Mouse (Mus musculus): ENCODE results near the gene Atp13a3. TPM values are rescaled to one million over a fixed set of nuclear protein-coding genes. Genes with fewer than 3 reads are reported as not detected.

Atp13a3 gene
- total RNA-seq, 2 experiments from 2014 or later, result 71.3 to 73.7 TPM

DNA sequence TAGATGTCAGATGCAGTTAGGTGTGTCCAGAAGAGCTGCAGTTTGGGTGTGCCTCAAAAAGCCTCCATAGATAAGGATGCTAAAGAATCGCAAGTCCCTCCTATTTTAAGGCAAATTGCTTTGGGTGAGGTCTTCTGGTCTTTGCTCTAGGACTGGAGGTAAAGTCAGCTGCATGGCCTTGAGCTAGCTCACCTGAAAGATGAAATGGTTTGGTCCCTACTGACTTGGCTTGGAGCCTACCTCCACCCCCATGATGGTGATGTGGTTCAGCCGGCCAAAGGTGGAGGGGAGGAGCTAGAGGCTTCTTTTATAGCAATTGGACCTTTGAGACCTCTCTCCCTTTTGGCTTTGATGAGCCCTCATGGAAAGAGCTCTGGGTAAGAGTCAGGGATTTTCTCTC lies 1.7 kb upstream of the Atp13a3 start:
- Histone ChIP-seq H3K4me3 (no peak overlapping the region), H3K27ac (no peak overlapping the region)
- DNase-seq (ENCODE audit: extremely low spot score in 1 of 2, low spot score in 2 of 2), result no peak
- no peak for TF ChIP-seq CTCF (IDR thresholded peaks at IDR 0.05)
- intact Hi-C loops (cut with DNase I), result no loop called here

DNA sequence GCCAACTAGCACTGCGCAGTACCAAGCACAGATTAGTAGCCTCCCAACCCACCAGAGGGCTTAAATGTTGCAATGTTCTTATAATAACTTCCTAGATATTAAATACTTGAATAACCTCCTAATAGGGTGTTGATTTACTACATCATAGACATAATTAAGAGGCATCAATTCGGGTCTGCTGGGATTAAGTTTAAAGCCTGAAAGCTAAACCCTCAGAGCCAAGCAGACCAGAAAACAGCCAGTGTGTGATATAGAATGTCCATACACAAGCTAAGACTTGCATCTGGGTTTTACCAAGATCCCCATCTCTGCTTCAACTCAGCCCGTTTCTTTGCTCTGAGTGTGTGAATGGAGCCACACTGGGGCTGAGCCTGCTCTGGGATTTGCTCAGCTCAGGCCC lies 2.2 kb downstream of the Atp13a3 start:
- H3K4me3 ChIP-seq, result no peak overlapping the region
- intact Hi-C loops (cut with DNase I), result no loop called here
- no peak overlapping the region for H3K27ac ChIP-seq
- no peak for TF ChIP-seq CTCF (IDR thresholded peaks at IDR 0.05)
- DNase-seq (ENCODE audit: extremely low spot score in 1 of 2, low spot score in 2 of 2), result no peak

DNA sequence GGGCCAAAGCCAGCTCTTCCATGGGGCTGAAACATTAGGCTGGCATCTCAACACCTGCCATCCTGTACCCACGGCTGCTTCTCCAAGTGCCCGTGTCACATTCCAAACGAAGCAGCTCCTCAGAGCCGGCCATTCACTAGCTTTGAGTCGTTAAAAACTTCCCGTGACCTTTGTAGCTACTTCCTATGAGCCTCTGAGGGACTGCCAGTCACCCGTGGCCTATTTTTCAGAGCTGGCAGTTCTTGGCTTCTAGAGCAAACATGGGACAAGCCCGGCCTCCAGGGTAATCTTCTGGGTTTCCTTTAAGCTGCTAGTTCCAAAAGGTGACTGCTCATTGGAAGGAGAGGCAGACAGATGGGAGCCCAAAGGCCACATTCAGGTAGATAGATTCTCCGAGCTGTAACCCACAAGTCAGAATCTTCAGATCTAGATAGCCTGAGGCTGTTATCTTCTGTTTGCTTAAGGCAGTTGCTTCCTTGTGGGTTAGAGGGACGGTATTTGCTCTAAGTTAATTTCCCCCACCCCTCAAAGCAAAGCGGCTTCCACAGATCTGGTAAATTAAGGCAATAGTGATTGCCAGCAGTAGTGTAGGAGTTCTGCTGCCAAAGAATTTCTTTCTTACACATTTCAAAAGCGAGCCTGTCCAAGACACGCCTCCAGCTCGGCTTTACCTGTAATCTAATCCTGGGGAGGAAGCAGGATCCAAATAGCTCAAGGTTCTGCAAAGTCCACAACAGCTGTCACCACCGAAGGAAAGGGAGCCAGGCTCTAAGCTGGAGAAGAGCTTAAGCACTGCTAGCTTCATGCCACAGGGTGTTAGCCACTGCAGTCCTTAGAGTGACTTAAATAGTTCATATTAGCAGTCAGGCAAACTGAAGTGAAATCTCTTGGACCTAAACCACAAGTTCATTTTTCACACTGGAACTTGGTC lies 8.4 kb downstream of the Atp13a3 start:
- DNase-seq (ENCODE audit: extremely low spot score in 1 of 2, low spot score in 2 of 2), result no peak
- intact Hi-C loops (cut with DNase I), result no loop called here
- no peak overlapping the region for H3K4me3 ChIP-seq
- TF ChIP-seq CTCF (IDR thresholded peaks at IDR 0.05), result no peak
- no peak overlapping the region for H3K27ac ChIP-seq

DNA sequence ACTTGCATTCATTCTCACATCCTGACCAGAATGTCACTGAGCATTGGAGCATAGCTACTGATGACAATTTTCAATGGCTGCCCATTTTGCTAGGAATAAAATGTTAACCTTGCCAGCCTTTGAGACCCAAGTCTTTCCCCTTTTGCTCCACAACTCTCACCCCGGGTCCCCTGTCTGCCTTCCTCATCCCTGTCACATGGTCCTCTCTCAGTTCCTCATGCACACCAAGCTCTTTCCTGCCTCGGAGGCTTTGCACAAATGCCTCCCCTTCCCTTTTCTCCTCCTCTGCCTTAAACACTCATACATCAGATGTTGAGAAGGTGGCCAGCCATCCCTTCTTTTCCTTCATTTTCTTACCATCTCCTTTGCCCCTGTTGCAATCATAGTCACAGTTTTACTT lies 10.6 kb downstream of the Atp13a3 start:
- Histone ChIP-seq H3K27ac (no peak overlapping the region), H3K4me3 (no peak overlapping the region)
- no peak for DNase-seq (ENCODE audit: extremely low spot score in 1 of 2, low spot score in 2 of 2)
- intact Hi-C loops (cut with DNase I), result no loop called here
- TF ChIP-seq CTCF (IDR thresholded peaks at IDR 0.05), result no peak

DNA sequence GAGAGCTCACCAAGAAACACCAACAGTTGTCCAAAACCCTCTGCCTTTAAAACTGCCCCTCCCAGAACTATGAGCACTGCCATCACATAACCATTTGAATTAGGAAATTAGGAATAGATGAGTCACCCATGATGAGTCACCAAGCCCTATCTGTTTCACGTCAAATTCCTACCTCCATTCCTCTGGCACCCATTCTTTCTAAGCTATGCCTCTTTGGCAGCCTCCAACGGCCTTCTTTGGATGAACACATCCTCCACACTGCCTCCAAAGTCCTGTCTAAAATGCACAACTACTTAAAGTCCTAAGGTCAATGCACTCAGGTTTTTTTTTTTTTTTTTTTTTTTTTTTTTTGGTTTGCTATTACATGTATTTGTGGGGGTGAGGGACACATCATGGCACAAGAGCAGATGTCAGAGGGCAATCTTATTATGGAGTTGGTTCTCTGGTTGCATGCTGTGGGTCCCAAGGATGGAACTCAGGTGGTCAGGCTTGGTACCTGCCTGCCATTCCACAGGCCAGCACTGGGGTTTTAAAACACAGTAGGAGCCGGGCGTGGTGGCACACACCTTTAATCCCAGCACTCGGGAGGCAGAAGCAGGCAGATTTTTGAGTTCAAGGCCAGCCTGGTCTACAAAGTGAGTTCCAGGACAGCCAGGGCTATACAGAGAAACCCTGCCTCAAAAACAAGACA lies 15.0 kb downstream of the Atp13a3 start:
- no peak overlapping the region for H3K27ac ChIP-seq
- H3K4me3 ChIP-seq, result no peak overlapping the region
- no peak for DNase-seq (ENCODE audit: extremely low spot score in 1 of 2, low spot score in 2 of 2)
- intact Hi-C loops (cut with DNase I), result no loop called here
- TF ChIP-seq CTCF (IDR thresholded peaks at IDR 0.05), result no peak

DNA sequence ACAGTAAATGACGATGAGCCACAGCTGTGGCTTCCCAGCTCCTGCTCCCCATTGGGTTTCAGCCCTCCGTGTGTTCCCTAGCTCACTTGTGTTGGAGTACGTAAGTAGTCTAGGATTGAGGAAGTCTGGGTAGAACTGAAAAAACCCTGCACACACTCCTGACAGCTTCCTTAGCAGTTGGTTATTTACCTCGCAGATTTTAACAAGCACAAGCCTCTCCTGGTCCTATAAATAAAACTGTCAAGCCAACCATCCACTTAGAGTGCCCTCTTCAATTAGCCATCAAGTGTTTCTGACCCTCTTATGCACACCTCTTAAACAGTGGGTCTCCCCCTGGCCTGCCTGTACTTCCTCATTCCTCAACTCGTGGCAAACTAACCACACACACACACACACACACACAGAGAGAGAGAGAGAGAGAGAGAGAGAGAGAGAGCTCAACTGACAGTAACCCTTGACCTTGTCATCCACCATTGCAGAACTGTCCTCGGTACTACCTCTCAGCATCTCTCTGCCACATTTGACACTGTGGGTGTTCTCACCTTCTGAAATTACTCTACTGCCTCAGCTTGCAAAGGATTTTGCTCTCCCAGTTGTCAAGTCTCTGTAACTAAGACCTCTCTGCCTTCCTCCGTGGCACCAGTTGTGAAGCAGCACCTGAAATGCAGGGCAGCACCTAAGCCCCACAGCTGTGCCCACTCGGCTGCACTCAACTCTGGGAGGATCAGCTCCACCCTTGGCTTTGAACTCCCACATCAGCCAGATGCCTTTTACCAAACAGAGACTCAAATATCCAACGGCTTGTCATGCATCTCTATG lies 15.7 kb downstream of the Atp13a3 start:
- Histone ChIP-seq H3K4me3 (peak overlapping the region; percentile 79), H3K27ac (peak overlapping the region; percentile 62; the same call in 1 of the 2 replicates)
- intact Hi-C loops (cut with DNase I), result loop anchor here (2.0 kb wide), 1 partner anchor 121 kb away; no protein-coding TSS in a partner anchor
- TF ChIP-seq CTCF (IDR thresholded peaks at IDR 0.05), result no peak
- DNase-seq (ENCODE audit: extremely low spot score in 1 of 2, low spot score in 2 of 2), result no peak

DNA sequence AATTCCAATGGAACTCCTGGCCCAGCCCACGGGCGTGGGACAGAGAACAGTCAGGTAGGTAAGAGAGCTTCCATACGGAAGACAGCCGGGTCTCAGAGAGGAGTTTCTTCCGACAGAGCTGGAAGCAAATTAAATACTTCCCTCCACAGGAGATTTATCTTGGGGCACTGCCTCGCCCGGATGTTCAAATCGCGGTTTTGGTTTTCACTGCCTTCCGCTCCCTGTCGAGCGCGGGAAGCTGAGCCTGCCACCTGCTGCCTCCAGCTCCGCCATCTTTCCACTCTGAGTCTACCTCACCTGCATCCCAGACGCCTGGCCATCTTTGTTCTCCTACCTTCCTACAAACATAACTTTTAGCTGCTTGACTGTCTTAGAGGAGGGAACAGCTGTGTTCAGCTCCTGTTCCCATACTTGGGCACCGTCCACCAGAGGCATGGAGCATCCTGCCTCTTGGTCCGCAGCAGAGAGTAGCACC lies 16.5 kb downstream of the Atp13a3 start:
- H3K27ac ChIP-seq, result peak overlapping the region; percentile 62
- peak; percentile 17 to 21 for DNase-seq (ENCODE audit: extremely low spot score in 1 of 2, low spot score in 2 of 2)
- H3K4me3 ChIP-seq, result peak overlapping the region; percentile 79
- intact Hi-C loops (cut with DNase I), result loop anchor here (2.0 kb wide), 1 partner anchor 122 kb away; no protein-coding TSS in a partner anchor
- TF ChIP-seq CTCF (IDR thresholded peaks at IDR 0.05), result no peak

DNA sequence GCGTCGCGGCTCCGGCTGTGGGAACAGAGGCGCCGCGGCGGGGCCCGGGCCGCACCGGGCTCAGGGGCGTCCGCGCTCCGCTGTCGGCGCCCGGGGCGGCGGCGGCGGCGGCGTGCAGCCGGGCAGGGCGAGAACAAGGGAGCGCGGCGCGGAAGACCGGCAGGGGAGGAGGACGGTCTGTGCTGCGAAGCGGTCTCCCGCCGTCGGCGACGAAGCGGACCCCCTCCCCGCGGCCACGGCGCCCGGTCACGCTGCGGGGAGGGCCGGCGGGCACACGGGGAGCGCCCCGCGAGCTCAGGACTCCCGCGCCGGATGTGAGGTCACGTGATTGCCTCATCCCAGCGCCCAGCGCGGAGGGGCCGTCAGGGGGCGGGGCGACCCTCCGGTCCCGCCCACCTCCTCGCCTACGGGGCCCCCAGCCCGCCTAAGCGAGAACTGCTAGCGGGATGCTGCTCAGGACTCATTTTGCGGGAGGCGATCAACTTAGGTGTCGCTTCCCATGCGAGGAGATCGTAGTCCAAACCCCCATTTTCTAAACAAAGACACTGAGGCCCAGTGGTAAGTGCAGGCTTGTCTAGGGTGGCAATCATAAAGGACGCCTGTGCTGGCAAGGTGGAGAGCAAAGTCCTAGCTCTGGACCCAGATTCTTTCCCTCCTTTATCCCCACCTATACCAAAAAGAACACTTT lies 17.1 kb downstream of the Atp13a3 start:
- DNase-seq (ENCODE audit: extremely low spot score in 1 of 2, low spot score in 2 of 2), result peak; percentile 90 to 91
- peak overlapping the region; percentile 79 for H3K4me3 ChIP-seq
- no peak; the same call in 1 of the 2 replicates for TF ChIP-seq CTCF (IDR thresholded peaks at IDR 0.05)
- intact Hi-C loops (cut with DNase I), result loop anchor here (2.0 kb wide), 1 partner anchor 122 kb away; no protein-coding TSS in a partner anchor
- peak overlapping the region; percentile 62 for H3K27ac ChIP-seq

DNA sequence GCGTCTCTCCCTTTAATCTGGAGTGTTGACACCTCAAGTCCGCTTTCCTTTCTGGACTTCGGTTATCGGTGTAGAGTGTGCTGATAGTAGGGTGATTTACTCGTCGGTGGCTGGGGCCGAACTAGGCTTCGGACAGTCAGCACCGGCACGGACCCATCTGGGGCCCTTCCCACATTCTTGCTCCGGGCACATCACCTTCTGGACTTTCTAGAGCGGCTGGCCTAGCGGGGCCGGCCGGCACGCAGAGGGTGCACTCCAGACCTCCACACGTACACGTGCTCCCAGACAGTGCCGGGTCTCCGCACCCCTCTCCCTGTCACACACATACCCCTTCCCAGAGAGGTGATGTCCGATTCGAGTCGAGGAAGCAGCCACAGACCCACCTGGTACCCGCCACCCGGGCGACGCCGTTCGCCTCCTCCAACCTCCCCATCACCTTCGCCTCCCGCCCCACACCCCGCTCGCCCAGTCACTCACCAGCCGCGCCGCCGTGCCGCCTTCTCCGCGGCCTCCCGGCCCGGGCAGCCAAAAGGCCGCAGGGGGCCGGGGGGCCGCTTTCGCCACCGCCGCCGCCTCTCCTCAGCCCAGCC lies 17.8 kb downstream of the Atp13a3 start:
- TF ChIP-seq CTCF (IDR thresholded peaks at IDR 0.05), result no peak
- intact Hi-C loops (cut with DNase I), result loop anchor here (2.0 kb wide), 1 partner anchor 123 kb away; no protein-coding TSS in a partner anchor
- peak overlapping the region; percentile 53 for H3K27ac ChIP-seq
- peak; percentile 27 to 36 for DNase-seq (ENCODE audit: extremely low spot score in 1 of 2, low spot score in 2 of 2)
- H3K4me3 ChIP-seq, result peak overlapping the region; percentile 79

DNA sequence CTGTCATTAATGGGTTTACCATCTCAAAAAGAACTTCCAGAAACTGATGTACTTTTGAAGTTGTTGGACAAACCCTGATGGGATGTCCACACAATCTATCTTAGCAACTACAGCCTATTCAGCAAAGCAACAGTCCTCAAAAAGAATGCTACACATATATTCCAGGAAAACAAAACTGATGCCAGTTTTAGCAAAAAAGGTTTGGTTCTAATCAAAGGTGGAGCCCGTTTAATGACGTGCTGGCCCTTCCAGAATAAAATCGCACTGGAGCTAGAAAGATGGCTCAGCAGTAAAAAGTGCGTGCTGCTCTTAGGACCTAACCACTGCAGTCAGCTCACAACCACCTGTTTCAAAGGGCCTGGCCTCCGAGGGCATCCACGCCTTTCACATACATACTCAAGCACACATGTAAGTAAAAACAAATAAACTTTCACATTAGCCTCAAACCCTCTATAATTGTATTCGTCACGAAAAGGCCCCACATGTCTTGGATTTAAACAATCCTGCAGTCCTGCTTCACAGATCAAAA lies 18.8 kb downstream of the Atp13a3 start:
- Histone ChIP-seq H3K27ac (no peak overlapping the region), H3K4me3 (no peak overlapping the region)
- intact Hi-C loops (cut with DNase I), result no loop called here
- TF ChIP-seq CTCF (IDR thresholded peaks at IDR 0.05), result no peak
- no peak for DNase-seq (ENCODE audit: extremely low spot score in 1 of 2, low spot score in 2 of 2)

Measured in left cerebral cortex, adult 2 months (tissue).